Mouse (Mus musculus) cerebellum, adult 9-10 months (tissue): ENCODE measurements around the gene Dennd1a.

Experiments
- DNase-seq: peaks from one replicate; pipeline ENCODE4 v3.0.0; 2022

The Dennd1a gene

DNA sequence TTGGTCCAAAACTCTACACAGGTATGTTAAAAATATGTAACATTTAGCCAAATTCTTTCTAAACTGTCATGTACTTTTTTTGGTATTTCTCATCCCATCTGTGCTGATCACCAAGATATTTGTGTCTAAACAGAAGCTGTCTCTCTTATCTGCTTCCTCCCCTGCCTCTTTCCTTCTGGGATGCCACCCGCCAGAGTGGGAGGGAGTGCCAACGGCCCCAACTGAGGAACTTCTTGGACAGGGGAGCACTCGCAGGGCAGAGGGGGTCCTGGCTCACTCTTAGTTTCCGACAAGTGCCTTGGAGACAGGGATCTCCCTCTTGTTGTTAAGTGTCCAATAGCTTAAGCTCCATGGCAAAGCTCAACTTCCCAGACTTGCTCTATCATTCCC, 263.5 kb downstream of the Dennd1a start:
- DNase-seq, result peak; percentile 66

DNA sequence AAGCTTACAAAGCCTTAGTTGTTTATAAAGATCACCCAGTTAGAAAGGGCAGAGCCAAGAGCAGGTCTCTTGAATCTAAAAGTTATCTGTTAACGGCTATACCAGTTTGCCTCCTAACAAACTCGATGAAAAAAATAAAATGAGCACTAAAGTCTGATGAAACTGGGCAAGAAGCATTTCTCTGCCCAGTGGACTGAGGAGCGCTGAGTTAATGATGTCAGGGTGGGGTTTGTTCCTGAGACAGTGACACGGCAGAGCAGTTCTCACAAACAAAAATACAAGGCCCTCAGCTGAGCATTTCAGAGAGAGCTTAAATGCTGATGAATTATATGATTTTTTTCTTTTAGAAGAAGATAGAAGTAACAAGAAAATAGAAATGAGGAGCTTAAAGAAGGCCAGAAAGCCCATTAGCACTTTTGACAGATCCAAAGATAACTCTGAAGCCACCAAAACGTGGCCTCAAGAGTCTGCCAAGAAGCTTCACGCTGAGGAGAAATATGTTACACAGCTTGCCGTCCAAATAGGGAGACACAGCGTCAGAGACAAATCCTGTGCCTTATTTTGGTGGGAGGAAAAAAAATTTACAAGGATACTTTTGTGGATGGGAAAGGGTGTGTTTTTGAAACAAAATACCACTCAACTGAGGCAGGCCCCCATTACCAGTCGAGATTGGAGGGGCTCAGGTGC, 264.0 kb downstream of the Dennd1a start:
- peak; percentile 86 for DNase-seq

DNA sequence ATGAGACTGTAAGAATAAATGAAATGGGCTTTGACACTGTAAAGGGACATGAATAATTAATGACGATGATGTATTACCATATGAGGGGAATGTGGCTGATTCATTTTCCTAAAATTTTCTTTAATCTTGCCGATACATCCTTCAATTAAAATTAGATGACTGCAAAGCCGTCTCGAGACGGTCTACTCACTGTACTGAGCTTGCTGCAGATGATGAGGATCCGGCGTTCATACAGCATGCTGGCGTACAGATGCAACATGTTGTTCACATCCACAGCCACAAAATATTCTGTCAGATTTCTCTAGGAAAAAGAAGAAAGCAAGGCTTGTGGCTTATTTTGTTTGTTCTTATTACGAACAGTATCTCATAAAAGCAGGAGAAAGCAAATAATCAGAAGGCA, 266.0 kb downstream of the Dennd1a start:
- DNase-seq, result no peak

DNA sequence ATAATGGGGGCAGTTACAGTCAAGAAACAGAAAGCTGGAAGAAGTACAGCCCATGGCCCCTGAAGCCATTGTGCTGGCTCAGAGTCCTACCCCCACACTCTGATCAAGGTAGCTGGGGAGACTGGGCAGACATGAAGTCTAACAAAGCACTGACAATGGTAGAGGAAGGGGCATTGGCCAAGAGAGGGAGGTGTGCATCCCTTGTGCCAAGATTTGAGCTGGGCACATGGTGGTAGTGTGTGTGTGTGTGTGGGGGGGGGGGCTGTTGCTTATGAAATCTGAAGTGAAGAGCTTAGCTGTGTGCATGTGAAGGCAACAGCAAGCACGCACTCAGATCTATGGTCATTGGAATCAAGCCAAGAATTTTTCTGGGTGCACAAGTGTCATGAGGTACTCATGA, 272.5 kb downstream of the Dennd1a start:
- DNase-seq, result peak; percentile 30

DNA sequence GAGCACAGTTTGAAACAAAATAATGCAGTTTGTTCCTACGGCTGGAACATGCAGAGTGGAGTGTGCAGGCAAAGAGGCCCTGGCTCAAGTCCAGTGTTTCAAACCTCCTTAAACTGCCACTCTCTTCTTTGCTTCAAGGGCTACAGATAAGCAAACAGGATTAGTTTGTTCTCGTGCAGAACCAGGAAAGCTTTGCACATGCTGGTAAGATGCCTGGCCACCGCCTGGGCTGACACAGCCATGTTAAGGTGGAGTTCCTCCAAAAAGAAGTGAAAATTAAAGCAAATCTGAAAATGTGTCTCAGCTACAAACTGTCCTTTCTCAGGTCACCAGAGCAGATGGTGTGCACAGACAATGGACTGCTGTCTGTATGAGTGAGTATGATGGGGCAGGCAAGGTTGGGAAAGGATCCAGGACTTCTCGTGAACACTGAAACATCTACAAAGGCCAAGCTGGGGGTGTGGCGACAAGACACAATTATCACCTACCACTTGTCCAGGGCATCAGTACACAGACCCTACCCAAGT, 273.3 kb downstream of the Dennd1a start:
- DNase-seq, result peak; percentile 88

DNA sequence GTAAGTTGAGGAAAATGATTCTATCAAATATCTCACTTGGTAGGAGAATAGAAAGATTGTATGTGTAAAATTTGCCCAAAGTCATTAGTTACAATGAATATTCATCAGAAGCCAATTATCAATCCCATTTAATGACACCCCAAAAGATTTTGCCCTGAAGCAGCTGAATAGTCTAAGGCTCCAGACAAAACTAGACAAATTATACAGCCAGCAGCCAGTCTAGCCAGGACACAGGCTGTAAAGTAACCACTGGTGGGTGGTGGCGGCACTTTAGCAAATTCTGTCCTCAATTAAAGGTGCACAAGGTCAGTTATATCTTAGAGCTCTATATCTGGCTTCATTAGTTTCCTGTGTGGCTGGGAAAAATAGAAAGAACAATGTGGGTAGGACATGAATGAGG, 280.0 kb downstream of the Dennd1a start:
- no peak for DNase-seq

DNA sequence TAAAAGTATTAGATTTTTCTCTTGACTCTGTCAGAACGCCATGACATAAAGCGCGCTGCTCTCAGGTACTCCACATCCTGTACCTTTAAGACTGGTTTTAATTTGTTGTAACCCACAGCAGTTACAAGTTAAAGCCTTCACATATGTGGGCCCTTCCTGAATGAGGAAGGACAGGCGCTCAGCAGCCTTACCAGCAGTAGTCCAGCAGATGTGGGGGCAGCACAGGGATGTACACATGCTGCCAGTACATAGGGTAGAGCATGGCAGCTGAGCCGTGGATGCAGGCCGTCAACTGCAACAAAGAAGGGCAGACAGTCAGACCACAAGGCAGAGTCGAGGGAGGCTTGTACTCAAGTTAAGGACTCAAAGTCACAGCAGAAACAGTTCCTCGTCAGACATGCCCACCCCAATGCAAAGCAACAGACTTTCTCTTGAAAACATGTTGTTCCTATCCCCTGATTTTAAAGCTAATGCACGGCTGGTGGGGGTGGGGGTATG, 284.0 kb downstream of the Dennd1a start:
- no peak for DNase-seq

DNA sequence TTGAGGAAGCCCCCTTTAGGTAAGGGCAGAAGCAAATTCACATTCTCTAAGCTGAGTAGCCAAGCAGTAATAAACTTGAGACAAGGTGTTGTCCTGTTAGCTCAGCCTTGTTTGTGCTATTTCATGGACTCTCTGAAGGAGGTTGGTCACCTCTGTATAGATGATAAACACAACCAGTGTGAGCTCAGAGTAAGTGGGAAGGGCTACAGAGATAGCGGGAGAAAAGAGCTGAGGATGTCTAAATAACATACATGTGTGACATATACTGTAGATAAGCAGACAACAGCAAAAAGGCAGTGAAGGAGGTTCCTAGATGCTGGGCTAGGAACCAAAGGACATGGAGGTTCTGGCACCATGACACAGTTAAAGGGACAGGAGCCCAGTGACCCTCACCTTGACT, 286.2 kb downstream of the Dennd1a start:
- no peak for DNase-seq

DNA sequence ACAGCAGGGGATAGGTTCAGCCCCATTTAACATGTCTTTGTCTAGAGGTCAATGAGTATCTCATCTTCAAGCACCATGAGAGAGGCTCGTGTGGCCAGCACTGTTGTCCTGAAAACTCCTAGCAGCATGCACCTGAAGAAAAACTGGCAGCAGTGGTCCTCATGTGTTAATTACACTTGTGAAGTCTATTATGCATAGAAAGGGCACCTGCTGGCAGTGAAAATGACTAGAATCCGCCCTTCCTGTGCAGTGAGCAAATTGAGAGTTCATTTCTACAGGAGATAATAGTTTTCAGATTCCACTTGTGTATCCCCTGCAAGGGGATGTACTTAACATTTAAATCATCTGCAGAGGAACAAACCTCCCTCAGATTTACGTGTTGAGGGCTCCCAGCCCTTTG, 289.2 kb downstream of the Dennd1a start:
- DNase-seq, result no peak

DNA sequence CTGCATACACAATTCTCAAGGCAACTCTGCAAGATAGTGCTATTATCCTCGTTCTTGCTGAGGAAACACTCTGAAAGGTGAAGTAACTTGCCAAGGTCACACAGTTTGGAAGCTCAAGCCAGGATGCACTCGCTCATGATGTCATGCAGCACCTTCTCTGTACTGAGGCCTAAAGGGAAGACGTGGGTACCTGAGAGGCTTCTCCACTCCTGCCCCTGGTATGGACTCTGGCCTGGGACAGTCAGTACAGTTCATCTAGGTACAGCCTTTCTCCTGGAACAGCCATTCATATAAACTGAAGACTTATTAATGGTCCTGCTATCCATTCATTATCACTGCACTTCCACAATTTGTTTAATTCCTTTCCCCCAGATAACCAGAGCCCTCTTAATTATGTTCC, 298.1 kb downstream of the Dennd1a start:
- DNase-seq, result no peak

DNA sequence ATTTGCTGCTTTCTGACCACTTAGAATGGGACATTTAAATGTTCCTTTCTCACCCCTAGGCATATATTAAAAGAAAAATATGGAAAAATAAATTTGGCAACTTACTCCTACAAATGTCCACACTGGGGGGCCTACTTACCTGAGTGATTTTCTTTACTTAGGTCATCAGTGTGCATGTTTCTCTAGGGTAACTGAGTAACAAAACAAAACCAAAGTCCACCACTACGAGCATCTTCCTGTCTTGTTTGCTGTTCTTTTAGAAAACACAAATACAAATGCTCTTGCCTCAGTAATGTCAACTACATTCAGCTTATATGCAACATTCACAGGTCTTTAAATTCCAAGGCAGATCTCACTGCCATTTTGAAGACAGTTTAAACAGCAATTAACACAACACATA, 298.9 kb downstream of the Dennd1a start:
- no peak for DNase-seq

DNA sequence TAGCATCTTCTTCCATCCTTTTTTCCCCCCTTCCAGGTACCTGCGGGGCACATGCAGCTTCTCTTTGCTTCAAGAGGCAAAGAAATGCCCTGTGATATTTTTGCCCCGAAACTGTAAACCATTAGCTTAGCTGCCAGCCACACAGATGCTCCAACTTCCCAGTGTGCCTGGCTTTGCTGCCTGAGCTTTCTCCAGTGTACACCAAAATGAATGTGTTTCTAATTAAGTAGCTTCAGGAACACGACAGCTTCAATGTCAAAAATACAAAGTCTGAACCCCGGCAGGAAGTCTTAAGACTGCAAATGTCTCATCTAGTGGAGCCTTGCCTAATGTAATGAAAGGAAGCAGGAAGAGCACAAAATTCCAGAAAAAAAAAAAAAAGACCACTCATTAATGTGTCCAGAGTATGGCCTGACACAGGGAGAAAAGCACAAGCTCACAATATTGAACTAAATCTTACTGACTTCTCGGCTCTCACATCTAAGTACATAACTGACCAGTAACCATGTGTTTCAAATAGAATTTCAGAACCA, 301.4 kb downstream of the Dennd1a start:
- DNase-seq, result no peak

DNA sequence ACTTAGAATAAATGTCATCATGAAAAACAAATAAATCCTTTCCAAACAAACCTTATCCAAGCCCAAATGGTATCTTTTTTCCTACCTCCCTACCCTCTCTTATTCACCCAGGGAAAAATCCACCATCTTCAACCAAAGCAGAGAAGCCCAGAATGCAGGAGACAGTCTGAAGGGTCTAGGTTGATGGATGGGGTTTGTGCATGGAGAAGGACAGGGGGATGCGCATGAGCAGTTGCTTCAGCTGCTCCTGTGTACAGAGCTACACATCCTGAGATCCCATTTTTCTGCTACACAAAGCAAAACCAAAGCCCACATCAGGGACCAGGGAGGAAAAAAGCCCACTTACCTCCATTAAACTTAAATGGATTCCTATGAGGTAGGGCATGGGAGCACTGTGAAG, 304.5 kb downstream of the Dennd1a start:
- DNase-seq, result no peak

DNA sequence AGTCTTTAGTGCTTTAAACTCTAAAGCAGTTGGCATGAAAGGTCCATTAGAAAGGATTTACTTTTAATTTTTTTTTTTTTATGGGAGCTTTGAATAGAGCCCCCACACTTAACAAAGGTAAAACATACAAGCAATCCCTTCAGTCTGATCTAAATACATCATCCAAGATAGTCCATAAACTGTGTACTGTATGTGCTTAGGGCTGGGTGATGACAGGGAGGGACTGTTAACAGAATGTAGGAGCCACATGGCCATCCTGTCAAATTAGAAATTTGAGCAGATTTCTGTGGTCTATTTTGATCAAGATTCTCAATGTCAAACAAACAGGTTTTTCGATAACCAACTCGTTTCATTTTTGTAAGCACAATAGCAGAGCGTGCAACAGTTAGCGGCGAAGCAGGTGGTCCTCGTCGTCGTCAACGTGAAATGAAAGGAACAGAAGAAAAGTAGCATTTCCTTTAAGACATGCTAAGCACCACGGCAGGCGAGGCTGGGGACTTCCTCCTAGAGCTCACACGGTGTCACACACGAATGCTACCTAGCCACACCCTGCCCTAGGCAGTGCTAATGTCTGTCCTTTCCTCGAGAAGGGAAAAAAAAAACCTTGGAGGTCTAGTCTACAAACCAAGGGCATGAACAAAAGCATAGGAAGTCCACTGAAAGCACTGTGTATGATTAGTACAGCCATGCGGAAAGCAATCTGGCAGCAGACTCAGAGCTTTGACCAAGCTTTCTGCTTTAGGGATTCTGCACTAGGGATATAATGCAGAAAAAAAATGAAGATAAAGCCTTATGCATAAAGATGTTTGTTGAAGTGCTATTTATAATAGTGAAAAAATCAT, 305.4 kb downstream of the Dennd1a start:
- DNase-seq, result no peak

DNA sequence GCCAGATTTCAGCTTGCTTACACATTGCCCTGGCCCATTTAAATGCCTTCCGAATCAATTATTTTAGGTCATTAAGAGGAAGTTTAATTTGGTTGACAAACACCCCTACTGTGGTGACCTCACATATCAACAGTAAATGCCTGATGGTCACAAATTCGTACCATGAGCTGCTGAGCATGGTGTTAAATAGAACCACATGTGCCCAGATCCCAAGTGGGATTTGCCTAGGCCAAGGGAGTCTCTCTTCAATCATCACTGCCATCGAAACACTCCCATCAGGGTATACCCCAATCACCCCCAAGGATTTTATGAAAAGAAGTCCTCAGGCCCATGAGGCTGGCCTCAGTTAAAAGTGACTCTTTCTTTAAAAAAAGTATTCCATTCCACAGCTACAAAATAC, 313.0 kb downstream of the Dennd1a start:
- no peak for DNase-seq

DNA sequence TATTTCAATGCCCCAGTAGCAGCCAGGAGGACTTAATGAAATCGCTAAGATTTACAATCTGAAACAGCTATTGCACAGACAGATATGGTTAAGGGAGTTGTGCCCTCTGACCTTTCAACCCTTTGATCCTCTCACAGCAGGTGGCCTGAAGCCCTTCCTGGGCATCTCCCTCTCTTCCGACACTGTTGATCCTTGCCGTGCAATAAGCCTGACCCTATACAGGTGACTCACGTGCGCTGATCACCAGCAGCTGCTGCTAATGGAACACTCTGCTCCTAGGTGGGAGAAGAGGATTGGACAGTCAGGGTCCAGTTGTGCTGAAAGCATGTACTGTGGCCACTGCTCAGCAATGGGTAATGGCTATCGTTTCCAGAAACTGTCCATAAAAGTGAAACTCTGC, 314.6 kb downstream of the Dennd1a start:
- no peak for DNase-seq

DNA sequence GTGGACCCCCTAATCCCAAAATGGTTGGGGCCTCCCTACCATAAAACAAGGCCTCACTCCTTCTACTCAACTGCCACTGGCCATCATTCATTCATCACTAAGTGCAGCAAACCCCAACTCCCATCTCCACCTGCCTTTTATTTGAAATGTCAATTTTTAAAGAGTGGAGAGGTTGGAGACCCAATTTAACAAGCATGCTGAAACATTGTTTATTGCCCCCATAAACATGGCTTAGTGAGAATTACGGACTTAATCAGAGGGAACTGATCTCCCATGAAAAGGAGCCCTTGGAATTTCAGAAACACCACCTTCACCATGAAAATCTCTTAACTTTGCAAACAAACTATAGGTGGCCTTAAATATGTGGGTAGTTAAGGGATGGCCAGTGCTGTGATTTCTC, 315.5 kb downstream of the Dennd1a start:
- DNase-seq, result no peak

DNA sequence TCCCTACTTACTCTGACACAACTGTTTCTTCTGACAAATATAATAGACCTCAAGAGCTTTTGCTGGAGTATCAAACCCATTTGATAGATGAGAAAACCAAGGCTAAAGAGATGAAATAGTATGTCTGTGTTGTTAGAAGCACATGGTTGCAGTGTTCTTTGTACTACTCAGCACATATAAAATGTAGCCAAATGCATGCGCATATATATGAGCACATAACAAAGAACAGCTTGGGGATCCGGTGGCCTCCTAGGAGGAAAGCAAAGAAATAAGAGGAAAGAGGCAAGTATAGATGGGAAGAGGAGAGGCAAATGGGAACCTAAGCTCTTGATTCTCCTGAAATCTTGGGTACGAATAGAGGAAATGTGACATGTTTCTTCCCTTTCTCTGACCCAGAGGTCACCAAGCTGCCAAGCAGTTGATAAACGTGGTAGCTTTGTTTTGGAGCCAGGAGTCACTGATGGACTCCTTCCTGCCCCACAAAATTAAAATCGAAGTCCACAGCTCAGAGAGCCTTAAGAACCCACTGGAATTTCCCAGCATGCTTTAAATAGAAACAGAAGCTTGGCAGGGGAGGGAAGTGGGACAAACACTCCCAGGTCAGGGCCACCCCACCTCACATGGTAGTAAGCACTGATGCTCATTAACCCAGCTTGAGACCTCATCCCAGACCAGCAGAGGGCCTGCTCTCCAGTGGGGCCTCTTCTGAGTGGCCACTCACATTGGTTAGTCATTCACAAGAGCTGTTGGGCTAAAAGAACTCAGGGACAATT, 317.3 kb downstream of the Dennd1a start:
- no peak for DNase-seq

DNA sequence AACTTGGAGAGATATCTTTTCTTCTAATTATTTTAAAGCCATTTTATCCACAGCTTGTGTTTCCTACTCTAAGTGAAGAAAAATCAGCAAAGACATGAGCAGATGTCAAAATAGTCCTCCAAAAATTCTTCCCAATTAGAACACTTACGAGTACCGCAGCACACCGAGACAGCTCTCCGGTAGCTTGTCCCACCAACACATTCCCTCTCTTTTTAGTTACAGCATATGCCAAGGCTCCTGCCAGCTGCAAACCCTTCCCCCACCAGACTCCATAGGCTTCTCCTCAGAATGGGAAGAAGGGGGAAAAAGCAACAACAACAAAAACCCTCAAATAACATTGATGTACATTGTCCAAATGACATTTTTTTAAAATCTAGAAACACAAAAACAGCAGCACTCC, 322.7 kb downstream of the Dennd1a start:
- DNase-seq, result no peak

DNA sequence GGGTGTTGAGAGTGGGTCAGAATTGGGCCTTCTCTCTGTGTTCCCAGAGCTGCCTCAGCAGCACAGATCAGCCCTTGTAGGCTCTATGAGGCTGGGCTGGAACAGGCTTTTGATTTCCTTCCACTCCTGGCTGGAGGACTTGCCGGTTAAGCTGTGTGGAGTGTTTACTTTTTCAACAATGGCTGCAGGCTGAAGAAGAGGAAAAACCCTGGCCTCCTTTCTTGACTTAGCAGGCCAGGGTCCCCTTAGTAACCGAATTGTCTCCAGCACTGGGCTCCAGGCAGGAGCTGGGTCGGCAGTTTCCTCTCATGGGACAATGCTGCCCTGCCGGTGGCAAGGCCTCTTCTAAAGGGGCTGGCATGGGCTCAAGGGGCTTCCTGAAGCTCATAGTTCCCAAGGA, 323.8 kb downstream of the Dennd1a start:
- DNase-seq, result no peak

DNA sequence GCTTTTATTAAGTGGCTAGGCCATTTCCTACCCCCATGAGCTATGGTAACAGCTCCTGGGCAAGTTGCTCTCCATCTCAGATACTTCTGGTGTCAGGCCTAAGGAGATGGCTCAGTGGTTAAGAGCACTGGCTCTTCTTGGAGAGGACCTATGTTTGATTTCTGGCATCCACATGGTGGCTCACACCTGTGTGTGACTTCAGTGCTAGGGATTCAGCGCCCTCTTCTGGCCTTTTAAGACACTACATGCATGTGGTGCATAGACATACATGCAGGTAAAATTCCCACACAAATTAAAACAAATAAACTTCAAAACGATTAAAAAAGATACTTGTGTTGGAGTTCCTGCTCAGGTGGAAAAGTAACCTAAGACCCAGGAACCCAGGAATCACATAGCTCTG, 338.8 kb downstream of the Dennd1a start:
- DNase-seq, result no peak

DNA sequence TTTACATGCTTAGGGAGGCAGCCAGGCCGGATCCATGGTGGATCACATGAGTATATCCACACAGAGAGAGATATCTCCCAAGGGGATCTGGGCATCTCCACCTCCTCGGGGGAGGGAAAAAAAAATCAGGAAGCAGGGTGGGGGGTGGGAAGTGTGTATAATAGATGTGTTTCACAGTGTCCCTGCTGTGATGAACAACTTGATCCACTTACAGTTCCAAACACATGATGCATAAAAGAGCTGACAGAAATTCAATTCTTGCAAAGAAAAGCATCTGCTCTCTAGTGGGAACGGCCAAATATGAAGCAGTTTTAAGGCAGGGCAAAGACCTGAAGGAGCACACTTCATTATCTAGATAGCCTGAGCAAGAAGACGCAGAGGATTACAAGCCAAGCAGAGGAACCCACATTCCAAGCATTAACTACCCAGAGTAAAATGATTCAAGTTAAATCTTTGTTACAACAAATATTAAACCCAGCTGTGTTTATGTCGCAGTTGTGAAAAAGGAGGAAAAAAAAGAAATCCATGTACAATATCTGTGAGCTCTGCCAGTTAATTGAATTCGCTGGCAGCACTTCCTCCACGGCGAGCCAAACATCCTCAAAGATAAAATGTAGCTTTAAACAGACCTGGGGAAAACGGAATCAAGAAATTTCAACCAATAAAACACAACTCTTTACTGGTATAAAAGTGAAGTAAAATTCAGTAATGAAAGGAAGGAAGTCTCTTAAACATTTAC, 341.4 kb downstream of the Dennd1a start:
- no peak for DNase-seq
